Mouse (Mus musculus): ENCODE results near the gene Trpc2.

DNA sequence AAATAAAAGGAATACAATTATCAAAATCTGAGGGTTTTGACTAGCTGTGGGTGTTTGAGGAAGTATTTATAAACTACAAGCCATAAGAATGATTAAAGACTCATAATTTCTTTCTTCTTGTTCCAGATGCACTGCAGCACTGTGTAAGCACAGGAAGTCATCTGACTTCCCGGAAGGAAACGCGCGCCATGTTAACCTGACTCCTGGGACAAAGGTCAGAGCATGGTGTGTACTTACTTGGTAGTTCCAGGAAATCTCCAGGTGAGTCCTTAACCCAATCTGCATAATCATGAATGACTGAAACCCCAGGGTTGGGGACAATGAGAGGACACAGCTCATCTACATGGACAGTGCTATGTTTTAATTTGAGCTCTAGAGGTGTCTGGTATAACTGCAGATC is 49.5 kb downstream of the Trpc2 start:
- TF ChIP-seq CTCF (IDR thresholded peaks at IDR 0.05; ENCODE audit: control insufficient read depth, insufficient read depth, insufficient read length) (no peak), MYOG (IDR thresholded peaks at IDR 0.05; ENCODE audit: control insufficient read depth, extremely low read depth, insufficient read length) (no peak), MAX (IDR thresholded peaks at IDR 0.05) (no peak), MYOD1 (IDR thresholded peaks at IDR 0.05; ENCODE audit: control insufficient read depth, insufficient read length, low read depth) (no peak), USF1 (IDR thresholded peaks at IDR 0.05; ENCODE audit: low read depth) (no peak), CEBPB (IDR thresholded peaks at IDR 0.05; ENCODE audit: low read depth) (no peak), FOSL1 (IDR thresholded peaks at IDR 0.05; ENCODE audit: insufficient read depth, low read length, poor library complexity, severe bottlenecking) (no peak)

Measured in C2C12 (cell line).